Mouse (Mus musculus) right cerebral cortex, adult 18-20 months (tissue): ENCODE results near the gene 1110032A03Rik.

ENCODE experiments used
- DNase-seq: peaks from one replicate; pipeline ENCODE4 v3.0.0; 2022; ENCODE audit warnings: mixed read lengths

1110032A03Rik gene

DNA sequence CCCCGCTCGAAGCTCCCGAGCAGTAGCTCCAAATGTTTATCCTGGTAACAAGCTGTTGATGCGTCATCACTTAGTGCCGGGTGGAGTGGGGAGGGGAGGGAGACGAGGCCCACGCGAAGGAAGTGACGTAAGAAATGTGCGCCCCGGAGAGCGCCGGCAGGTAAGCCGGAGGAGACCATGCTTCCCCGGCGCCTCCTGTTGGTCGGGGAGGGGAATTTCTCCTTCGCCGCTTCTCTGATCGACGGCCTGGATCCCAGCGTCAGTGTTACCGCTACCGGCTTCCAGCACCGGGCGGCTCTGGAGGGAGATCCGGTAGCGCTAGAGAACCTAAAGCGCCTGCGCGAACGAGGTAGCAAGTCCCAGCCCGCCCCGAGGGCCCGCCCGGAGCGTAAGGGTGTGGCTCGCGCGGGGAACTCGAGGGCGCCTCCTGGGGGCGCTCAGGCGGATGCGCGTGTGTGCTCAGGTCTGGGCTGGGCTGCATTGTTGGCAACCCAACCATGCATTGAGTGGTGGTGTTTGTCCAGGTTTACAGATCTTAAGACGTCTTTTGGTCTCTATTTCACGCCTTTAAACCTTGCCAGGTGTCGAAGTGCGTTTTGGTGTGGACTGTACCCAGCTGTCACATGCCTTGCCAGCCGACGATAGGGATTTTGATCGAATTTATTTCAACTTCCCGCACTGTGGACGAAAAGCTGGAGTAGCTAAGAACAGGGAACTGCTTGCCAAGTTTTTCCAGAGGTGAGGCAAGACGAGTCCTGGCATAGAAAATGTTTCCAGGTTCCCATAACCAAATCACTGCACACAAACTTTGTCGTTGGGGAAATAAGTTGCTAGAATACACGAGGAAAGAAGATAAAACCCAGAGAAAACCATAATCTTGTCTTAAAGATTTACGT lies 7.0 kb downstream of the 1110032A03Rik start, which contains the start of gene Fdxacb1:
Gene Fdxacb1 (plus strand): TSS at position 130 of the 896 bp plus-strand sequence.
- peak; percentile 99 for DNase-seq

DNA sequence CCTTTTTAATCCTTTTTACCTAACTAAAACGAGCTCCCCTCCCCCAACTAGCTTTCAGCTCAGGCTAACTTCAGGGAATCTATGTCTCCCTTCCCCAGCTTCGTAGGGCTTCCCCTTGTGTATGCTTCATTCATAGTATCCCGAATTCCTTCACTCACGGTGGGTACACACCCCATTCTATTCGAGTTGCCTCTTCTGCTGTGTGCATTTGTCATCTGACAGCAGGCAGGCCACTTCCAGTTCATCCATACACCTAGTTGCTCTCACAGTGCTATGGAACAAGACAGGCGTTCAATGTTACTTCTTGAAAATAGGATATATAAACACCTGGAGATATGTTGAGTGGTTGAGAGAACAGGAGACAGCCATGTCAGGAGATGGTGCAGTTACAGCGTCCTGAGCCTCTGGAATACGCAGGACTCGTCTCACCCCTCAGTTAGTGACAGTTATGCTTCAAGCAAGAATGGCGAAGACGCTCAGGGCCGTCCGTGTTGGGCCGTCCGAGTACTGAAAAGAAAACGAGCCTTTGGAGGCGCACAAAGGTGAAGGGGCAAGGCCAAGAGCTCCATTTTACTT lies 7.7 kb downstream of the 1110032A03Rik start:
- DNase-seq: no peak

DNA sequence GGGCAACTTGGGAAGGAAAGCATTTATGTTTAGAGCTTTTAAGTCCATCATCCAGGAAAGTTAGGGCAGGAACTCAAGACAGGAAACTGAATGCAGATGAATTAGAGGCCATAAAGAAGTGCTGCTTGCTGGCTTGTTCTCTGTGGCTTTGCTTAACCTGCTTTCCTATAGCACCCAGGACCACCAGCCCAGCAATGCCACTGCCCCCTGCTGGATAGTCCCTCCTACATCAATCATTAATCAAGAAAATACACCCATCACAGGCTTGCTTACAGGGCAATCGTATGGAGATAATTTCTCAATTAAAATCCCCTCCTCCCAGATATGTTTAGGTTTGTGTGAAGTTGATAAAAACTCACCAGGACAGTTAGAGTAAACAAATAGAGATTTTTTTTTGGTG lies 12.0 kb downstream of the 1110032A03Rik start:
- no peak for DNase-seq

DNA sequence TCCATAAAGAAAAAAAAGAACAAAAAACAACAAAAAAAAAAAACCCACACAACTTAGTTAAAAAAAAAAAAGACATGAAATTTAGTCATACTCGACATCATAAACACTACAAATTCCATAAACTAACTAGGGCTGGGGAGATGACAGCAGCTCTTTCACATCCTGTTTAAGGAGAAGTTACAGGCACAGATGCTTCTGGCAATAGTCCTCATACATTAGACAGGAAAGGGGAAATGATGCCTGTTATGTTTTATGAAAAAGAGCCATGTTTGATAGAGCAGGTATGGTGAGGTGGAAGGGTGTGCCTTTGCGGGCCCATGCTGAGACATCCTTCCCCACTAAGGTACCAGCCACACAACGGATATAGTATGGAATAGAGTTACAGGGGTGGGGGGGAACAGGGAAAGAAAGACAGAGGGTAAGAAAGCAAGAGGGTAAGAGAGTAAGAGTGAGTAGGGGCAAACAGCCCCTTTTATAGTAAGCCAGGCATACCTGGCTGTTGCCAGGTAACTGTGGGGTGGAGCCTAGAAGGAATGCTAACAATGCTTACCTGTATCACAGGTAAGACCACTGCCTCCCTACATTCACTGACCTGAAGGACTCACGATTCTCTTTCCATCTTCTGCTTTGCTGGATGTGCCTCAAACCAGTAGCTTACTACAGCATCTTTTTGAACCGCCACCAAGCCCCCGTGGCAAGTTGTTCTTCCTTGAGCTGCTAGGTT lies 13.6 kb downstream of the 1110032A03Rik start:
- DNase-seq: no peak

DNA sequence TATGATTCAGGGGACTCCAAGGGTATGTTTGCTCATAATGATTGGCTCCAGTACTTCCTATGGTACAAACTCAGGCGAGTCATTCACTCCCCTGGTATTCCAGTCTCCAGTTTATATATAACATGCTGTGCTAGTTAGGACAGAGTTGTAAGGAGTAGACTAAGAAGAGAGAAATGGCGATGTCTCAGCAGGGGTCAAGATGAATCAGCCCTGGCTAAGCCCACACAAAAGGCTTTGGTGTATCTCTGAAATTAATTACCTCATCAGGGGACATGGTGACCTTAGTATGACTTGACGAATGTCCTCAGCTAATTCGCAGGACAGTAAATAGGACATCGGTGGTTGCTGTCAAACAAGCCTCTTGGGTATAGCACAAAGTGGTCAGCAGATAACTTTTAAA lies 18.6 kb downstream of the 1110032A03Rik start:
- no peak for DNase-seq

DNA sequence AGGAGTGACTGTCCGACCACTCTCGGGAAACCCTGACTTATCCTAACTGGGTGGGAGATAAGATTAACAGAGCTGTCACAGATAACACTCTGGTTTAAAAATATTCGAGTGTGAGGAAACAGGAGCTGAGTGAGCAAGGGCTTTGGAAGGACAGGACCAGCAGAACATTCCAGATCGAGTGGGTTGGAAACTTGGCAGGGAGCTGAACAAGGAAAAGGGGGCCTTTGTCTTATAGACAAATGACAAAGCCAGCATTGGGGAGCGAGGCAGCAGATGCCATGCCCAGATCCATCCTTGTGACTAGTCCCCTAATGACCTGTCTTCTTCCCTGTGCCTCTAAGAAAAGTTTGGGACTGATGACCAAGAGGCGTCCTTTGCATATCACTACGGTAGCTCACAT lies 21.4 kb downstream of the 1110032A03Rik start:
- no peak for DNase-seq

DNA sequence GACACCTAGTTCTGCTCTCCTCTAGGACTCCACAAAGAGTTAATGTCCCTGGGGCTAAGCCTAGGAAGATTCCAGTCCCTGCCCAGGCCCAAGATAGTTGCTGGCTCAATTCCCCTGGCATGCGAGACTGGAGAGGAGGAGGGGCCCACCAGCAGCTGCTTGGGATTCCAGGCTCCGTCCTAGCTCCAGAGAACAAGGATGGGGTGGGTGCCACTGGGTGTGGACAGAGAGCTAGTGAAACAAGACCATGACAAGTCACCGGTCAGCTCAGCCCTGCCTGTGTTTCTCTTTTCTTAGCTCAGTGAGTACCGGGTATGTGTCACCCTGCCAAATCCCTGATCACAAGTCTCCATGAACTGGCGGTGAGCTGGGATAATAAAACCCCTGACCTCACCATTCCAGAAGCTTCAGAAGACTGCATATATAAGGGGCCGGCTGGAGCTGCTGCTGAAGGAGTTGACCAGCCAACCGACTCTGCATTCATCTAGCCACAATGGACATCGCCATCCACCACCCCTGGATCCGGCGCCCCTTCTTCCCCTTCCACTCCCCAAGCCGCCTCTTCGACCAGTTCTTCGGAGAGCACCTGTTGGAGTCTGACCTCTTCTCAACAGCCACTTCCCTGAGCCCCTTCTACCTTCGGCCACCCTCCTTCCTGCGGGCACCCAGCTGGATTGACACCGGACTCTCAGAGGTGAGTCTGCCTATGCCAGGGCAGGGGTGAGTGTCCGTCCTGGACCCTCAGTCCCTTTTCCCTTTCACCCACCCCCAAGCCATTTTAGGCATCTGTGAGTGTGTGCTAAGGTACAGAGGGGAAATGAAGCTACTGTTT lies 22.3 kb downstream of the 1110032A03Rik start:
- peak; percentile 87 for DNase-seq

- DNase-seq: no peak
Measured at GRCm38 (mm10) chr9:50752054-50752602, 23.2 kb downstream of the 1110032A03Rik start, which contains the start of gene Hspb2. Gene Hspb2, minus strand, starts transcription at chr9:50752354.

DNA sequence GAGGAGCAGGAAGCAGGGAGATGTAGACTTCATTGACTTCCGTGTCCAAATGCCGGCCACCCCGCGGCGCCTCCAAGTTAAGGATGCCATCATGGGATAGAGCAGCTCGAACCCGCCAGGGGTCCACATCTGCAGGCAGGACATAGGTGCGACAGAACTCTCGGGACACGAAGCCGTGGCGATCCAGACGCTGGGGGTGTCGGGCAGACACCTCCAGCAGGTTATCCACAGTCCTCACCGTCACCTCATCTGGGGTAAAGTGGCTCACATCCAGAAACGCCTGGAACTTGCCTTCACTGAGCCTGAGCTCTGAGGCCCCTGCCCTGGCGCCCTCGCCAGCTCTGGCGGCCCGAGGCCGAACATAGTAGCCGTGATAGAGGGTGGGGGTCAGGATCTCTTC lies 24.0 kb downstream of the 1110032A03Rik start, which contains the start of gene Cryab:
Gene Cryab (plus strand): TSS at position 3 of the 400 bp plus-strand sequence.
- no peak for DNase-seq

DNA sequence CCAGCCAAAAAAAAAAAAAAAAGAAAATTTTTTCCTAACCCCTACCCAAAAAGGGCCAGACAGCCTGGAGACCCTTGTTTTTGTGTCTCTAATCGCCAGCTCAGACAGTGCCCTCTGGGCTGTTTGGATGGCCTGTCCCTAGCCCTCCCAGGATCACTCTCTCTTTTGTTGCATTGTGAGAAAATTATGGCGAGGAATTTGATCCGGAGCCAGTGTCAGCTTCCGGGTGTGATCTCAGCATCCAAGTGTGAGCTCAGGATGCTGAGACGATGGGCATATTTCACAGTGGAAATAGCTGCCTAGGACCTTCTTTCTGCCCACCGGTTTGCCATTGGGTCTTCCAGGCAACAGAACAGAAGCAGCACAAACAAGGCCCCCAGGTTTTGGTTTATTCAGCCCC lies 24.6 kb downstream of the 1110032A03Rik start:
- DNase-seq: no peak

GRCm38 (mm10) chr9:50746214-50746677 lies 29.1 kb downstream of the 1110032A03Rik start, which contains the start of gene 2310030G06Rik:
Gene 2310030G06Rik, minus strand, starts transcription at chr9:50746536.
- no peak for DNase-seq

DNA sequence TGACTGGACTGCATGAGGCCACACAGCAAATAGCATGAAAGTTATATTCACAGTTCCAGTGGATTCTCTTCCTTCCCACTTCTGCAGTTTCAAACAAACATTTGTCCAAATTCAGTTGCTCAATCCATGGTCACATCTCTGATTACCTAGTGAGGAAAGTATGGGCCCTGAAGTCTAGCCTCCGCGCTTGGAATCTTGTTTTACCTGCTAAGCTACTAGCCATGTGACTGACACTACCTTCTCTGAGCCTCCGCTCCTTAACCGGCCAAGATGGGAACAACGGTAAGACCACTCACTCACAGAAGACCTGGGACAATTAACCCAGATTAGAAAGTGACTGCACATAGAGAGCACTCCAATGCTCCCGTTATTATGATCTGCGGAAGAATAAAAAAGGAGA lies 29.5 kb downstream of the 1110032A03Rik start:
- DNase-seq: no peak

- DNase-seq: no peak
Measured at GRCm38 (mm10) chr9:50742744-50743143, 32.6 kb downstream of the 1110032A03Rik start.

DNA sequence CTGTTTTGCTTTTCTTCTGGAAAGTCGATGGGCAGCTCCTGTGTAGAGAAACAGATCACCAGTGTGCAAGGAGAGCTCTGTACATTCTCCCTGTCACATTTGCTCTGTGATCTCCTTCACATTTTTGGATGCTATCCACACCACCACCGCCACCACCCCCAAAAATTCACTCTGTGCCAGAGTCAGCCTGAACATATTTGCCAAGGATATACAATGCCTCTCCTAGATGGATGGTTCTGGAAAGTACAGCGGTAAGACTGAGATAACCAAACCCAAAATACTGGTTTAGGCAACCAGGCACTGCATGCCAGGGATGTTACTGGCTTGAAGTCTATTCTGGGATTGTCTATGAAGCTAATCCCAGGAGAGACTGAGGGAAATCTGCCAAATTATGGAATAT lies 33.1 kb downstream of the 1110032A03Rik start:
- DNase-seq: no peak

GRCm38 (mm10) chr9:50740867-50741784 lies 34.2 kb downstream of the 1110032A03Rik start:
- DNase-seq: peak; percentile 64

- DNase-seq: peak; percentile 93
Measured at GRCm38 (mm10) chr9:50738914-50739870, 36.1 kb downstream of the 1110032A03Rik start, which contains the start of gene Dixdc1. Gene Dixdc1, minus strand, starts transcription at chr9:50739517.

DNA sequence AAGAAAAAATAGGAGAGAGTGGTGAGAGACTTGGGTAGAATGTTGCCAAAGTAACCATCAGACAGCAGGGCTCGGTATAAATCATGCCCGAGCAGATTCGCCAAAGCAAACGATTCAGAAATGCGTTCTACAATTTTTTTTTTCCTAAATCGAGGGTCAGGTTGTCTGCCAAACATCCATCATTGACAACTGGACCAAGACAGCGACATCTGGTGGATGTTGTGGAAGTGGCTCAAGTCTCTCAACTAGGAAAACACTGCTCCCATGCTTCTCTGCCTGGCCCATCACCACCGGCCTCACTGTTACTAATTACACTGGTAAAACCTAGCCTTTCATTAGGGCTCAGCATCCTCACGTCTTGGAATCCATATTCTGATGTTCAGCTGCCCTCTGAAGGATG lies 40.3 kb downstream of the 1110032A03Rik start:
- DNase-seq: peak; percentile 59

DNA sequence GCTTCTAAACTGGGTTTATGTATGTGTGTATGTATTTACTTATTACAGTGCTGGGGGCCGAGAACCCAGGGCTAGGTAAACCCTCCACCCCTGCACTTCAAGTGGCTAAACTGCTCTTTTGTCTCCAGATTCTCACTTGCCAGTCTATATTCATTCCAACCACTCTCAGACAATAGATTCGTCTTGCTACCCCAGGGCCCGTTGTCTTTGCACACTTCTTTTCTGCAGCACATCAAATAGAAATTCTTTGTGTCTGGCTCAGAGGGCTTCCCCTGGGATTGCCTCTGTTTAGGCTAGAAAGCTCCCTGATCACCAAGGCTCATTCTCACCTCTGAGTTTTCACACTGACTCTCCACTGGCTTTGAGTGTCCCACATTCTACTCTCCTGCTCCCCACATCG lies 42.8 kb downstream of the 1110032A03Rik start:
- no peak for DNase-seq

- no peak for DNase-seq
Measured at GRCm38 (mm10) chr9:50729600-50729999, 45.7 kb downstream of the 1110032A03Rik start.
